Mouse (Mus musculus) lung, postnatal 0 days (tissue): ENCODE data around the gene Krt42. TPM values are rescaled to one million over a fixed set of nuclear protein-coding genes. Genes with fewer than 3 reads are reported as not detected.
"Not testable (repeated sequence)": the region's sequence is repeated elsewhere in the genome, so short reads cannot be mapped to it uniquely, and the experiment has no call there.

Experiments used
- ATAC-seq: fragments of 200-750 bp; cut with Nextera tagmentation; 2 replicates; pipeline ENCODE4 v1.8.0; 2017; ENCODE audit warnings: moderate library complexity
- DNase-seq: peaks from one replicate; pipeline ENCODE4 v3.0.0-alpha.2; 2016; ENCODE audit warnings: low spot score
- H3K27ac ChIP-seq: fragments of 300-500 bp; sonication (generic); 2 replicates; pipeline ENCODE4 v1.5.1; 2014; ENCODE audit warnings: antibody characterized with exemption, mild to moderate bottlenecking, low read length, mixed read lengths
- H3K27me3 ChIP-seq: fragments of 300-500 bp; sonication (generic); replicated peaks from 2 replicates; pipeline ENCODE4 v1.6.1; 2014; ENCODE audit warnings: low read length, mixed read lengths; ENCODE audit not compliant: insufficient read depth
- H3K36me3 ChIP-seq: fragments of 300-500 bp; sonication (generic); 2 replicates; pipeline ENCODE4 v1.6.1; 2014; ENCODE audit warnings: low read length, mixed read lengths; ENCODE audit not compliant: insufficient read depth
- H3K4me1 ChIP-seq: fragments of 300-500 bp; sonication (generic); 2 replicates; pipeline ENCODE4 v1.6.1; 2014; ENCODE audit warnings: antibody characterized with exemption, low read depth, low read length, mixed read lengths; ENCODE audit not compliant: insufficient read depth
- H3K4me2 ChIP-seq: fragments of 300-500 bp; sonication (generic); replicated peaks from 2 replicates; pipeline ENCODE4 v1.6.1; 2014; ENCODE audit warnings: low read depth, mild to moderate bottlenecking, low read length, moderate library complexity, mixed read lengths
- H3K4me3 ChIP-seq: fragments of 300-500 bp; sonication (generic); 2 replicates; pipeline ENCODE4 v1.5.1; 2014; ENCODE audit warnings: low read depth, low read length
- H3K9ac ChIP-seq: fragments of 300-500 bp; sonication (generic); replicated peaks from 2 replicates; pipeline ENCODE4 v1.6.1; 2014; ENCODE audit warnings: low read depth, mild to moderate bottlenecking
- H3K9me3 ChIP-seq: fragments of 300-500 bp; sonication (generic); 2 replicates; pipeline ENCODE4 v1.6.1; 2016; ENCODE audit warnings: low read length, mixed read lengths
- CTCF ChIP-seq: IDR thresholded peaks from 2 replicates; pipeline ENCODE4 v1.5.1; 2016; ENCODE audit warnings: antibody characterized with exemption, mild to moderate bottlenecking
- EP300 ChIP-seq: IDR thresholded peaks from 2 replicates; pipeline ENCODE4 v1.6.1; 2016; ENCODE audit warnings: antibody characterized with exemption, mild to moderate bottlenecking, control low read depth
- WGBS: fragments of 180-500 bp; shearing (Covaris S2); extraction: QIAGEN DNeasy Blood & Tissue Kit; methylation state at CpG from one replicate; pipeline ENCODE4 v1.1.7; 2014; 5-methylcytosine and 5-hydroxymethylcytosine counted together
- polyA plus RNA-seq: library from polyadenylated mRNA; unstranded; fragments of >200 nt; fragmentation: Nextera tagmentation; extraction: Ambion mirVana; gene quantifications from 2 replicates; pipeline ENCODE4 v1.2.1, GENCODE M21; 2015

The Krt42 gene
- polyA plus RNA-seq, 1 experiment from 2014 or later = not detected

- no peaks in the 10 kb centered on the region for H3K4me1 ChIP-seq
- no peaks in the 10 kb centered on the region for H3K36me3 ChIP-seq
- H3K4me2 ChIP-seq = no peak overlapping the region
- DNase-seq (no peak), ATAC-seq (no peak)
- H3K27ac ChIP-seq = peak overlapping the region; percentile 14; the same call in 1 of the 2 replicates
- no peaks in the 10 kb centered on the region for H3K27me3 ChIP-seq
- TF ChIP-seq CTCF (no peak), EP300 (no peak)
- no peak overlapping the region for H3K4me3 ChIP-seq
- no peak overlapping the region for H3K9ac ChIP-seq
- 58% methylated on average over 1 of the region's 1 CpGs for WGBS
- no peaks in the 10 kb centered on the region for H3K9me3 ChIP-seq
These were observed 42.0 kb upstream of the Krt42 start for GRCm38 (mm10) chr11:100311656-100312055.

DNA sequence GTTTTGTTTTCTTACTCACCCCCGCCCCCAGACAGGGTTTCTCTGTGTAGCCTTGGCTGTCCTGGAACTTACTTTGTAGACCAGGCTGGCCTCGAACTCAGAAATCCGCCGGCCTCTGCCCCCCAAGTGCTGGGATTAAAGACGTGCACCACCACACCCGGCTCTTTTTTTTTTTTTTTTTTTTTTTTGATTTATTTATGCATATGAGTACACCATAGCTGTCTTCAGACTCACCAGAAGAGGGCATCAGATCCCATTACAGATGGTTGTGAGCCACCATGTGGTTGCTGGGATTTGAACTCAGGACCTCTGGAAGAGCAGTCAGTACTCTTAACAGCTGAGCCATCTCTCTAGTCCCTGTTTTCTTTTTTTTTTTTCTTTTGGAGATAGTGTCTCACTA is 39.0 kb upstream of the Krt42 start:
- not testable (repeated sequence) for H3K27ac ChIP-seq, H3K27me3 ChIP-seq, H3K4me3 ChIP-seq, H3K36me3 ChIP-seq, H3K9ac ChIP-seq, H3K4me1 ChIP-seq, H3K4me2 ChIP-seq, ATAC-seq, H3K9me3 ChIP-seq, DNase-seq
- WGBS = 85% methylated on average over 6 of the region's 6 CpGs

GRCm38 (mm10) chr11:100307900-100308299 is 38.2 kb upstream of the Krt42 start:
- no peak overlapping the region for H3K4me3 ChIP-seq
- TF ChIP-seq EP300 = no peak
- TF ChIP-seq CTCF = no peak
- no peak overlapping the region for H3K27ac ChIP-seq
- no peak overlapping the region for H3K9ac ChIP-seq
- ATAC-seq = no peak
- WGBS = 79% methylated on average over 5 of the region's 5 CpGs
- H3K9me3 ChIP-seq = no peaks in the 10 kb centered on the region
- H3K4me1 ChIP-seq = no peaks in the 10 kb centered on the region
- no peaks in the 10 kb centered on the region for H3K36me3 ChIP-seq
- no peak overlapping the region for H3K4me2 ChIP-seq
- DNase-seq = no peak
- no peaks in the 10 kb centered on the region for H3K27me3 ChIP-seq

DNA sequence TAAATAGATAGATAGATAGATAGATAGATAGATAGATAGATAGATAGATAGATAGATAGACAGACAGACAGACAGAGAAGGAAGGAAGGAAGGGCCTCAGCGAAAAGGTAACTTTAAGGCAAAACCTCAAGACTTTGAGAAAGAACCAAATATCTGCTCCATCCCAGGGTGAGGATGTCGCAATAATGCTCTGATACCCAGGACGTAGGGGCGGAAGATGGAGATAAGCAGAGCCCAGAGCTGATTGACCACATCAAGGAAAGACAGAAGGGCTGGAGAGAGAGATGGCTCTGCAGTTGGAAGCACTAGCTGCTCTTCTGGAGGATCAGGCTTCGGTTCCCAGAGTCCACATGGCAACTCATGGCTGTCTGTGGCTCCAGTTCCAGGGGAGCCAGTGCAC is 31.6 kb upstream of the Krt42 start:
- H3K27ac ChIP-seq = no peak overlapping the region
- no peak overlapping the region for H3K4me2 ChIP-seq
- TF ChIP-seq CTCF (no peak), EP300 (no peak)
- H3K9me3 ChIP-seq = no peaks in the 10 kb centered on the region
- no peak for DNase-seq
- no peaks in the 10 kb centered on the region for H3K36me3 ChIP-seq
- H3K4me1 ChIP-seq = 0 out of 2 replicates have a peak, but pooled peaks cover 6% of the 10 kb centered on the region
- no peak overlapping the region for H3K4me3 ChIP-seq
- no peak overlapping the region for H3K9ac ChIP-seq
- ATAC-seq = no peak
- 68% methylated on average over 5 of the region's 5 CpGs for WGBS
- no peaks in the 10 kb centered on the region for H3K27me3 ChIP-seq

GRCm38 (mm10) chr11:100300293-100300692 is 30.6 kb upstream of the Krt42 start:
- Histone ChIP-seq H3K9me3 (no peaks in the 10 kb centered on the region), H3K27me3 (no peaks in the 10 kb centered on the region), H3K36me3 (no peaks in the 10 kb centered on the region), H3K4me3 (no peak overlapping the region), H3K27ac (no peak overlapping the region), H3K4me1 (0 out of 2 replicates have a peak, but pooled peaks cover 6% of the 10 kb centered on the region), H3K4me2 (no peak overlapping the region), H3K9ac (no peak overlapping the region)
- DNase-seq = peak; percentile 44
- WGBS = 8% methylated on average over 5 of the region's 5 CpGs
- TF ChIP-seq EP300 (no peak), CTCF (peak; percentile 95)
- no peak for ATAC-seq

DNA sequence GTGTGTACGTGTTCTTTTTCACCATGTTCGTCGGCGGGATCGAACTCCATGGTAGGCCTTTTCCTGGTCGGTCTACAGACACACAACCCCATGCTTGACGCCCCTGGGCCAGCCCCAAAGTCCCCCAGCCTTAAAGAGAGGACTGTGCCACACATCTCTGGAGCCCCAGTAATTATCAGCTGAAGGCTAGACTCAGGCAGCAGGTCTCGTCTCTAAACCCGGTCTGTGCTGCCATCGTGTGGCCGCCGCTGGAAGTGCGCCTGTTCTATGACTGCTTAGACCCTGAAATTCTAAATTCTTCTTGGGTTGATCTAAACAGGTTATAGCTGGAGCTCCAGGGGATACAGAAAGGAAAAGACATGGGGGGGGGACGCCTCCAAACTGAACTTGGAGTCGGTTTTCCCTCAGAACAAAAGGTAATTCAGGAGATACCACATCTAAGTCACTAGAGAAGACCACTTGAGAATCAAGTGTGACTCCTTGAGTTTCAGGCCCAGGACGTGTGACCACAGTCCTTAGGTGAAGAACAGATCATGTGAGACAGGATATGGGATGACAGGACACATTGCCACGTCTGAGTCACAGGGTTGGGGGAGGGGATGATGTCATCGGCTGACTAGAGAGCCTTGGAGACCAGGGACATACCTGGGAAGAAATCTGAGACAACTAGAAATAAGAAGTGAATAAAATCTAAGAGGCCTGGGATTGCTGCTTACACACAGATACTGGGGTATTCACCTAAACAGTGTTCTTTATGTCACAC is 28.8 kb upstream of the Krt42 start:
- Histone ChIP-seq H3K4me1 (0 out of 2 replicates have a peak, but pooled peaks cover 6% of the 10 kb centered on the region), H3K27ac (no peak overlapping the region), H3K9ac (no peak overlapping the region), H3K4me3 (no peak overlapping the region), H3K36me3 (no peaks in the 10 kb centered on the region), H3K9me3 (no peaks in the 10 kb centered on the region), H3K4me2 (peak overlapping the region; percentile 14; the same call in 1 of the 2 replicates), H3K27me3 (no peaks in the 10 kb centered on the region)
- DNase-seq (peak; percentile 71), ATAC-seq (peak; percentile 66)
- TF ChIP-seq EP300 (0 out of 2 replicates have a peak, but pooled peaks have one; percentile 2), CTCF (peak; percentile 88)
- WGBS = 13% methylated on average over 18 of the region's 18 CpGs
